Mouse (Mus musculus): ENCODE results near the gene Rad51b.

The Rad51b gene

DNA sequence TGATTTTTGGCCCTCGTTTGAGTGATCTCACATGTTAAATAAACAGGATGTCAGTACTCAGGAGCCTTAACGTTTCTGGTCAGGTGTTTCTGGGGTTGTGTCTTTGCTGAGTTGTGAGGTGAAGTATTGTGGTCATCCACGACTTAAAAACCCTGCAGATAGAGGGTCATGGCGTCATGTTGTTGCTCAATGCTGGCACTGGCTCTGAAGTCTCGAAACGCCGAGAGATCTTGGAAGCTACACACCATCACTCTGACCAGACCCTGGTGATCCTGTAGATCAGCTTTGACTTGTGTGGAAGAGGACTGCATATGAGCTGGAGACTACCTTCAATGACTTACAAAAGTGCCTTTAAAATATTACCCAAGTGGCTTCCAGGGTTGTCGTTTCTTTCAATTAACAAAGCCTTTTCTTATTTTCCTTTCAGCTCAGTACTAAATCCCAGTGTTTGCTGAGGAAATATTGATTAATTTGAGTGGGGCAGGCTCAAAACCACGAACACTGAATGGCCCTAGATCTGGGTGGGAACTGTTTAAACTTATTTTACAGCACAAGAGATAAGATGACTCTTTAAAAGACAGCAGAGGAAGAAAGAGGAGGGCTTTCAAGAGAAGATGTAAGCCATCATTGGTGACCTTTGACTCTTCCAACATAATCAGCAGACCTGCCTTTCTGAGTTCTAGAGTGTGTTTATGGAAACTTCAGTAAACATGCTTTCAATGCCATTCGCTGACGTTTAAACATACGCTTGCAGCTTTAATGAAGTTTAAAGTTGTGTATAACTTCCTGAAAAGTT, 144.3 kb downstream of the Rad51b start:
- no peak for DNase-seq

DNA sequence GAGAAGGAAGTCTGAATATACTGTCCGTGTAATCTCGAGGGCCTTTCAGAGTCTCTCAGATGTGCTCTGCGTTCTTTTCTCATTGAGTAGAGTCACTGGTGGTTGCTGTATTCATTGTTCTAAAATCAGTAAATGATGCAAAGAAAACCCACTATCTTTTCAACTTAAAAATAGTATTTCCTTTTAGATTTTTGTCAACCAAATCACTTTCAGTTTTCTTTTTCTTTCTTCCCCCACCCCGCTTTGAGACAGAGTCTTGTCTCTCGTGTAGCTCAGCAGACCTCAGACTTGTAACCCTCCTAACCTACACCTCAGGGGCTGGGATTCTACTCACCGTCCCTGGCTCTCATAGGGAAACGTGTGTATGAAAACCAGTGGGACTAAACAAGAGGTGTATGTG, 145.0 kb downstream of the Rad51b start:
- DNase-seq: peak in 1 of 2 experiments; percentile 25

DNA sequence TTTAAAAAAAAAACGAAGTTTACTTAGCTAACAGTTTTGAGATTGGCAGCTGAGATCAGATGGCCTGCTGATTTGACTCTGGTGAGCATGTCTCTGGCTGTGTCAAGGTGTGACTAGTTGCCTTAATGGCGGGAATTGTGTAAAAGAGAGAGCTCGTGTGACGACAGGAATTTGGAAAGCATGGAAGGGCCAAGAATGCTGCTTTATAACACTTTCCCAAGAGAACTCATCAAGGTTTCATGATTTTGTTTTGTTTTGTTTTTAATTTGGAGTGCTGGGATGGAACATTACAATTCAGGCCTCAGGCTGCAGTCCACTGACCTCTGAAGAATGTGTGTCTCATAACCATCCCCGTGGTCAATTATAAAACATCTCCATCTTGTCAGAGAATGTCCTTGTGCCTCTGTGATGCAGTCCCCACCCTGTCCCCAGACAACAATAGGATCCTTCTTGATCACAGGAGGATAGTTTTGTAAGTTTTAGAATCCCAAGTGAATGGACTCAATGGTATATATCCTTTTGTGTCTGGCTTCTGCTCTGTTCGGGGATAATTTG, 145.8 kb downstream of the Rad51b start:
- no peak for DNase-seq

DNA sequence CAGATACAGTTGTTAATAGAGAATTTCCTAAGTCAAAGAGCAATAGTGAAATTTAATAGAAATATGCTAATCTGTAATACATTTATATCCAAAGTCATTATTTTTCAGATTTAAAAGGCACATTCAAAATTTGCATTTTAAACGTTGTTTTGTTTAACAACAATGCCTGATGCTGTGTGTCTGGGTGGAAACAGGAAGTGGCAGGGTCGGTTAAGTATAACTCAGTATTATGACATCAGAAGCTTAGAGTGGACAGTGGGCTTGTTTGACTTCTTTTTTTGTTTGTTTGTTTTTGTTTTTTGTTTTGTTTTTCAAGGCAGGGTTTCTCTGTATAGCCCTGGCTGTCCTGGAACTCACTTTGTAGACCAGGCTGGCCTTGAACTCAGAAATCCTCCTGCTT, 147.6 kb downstream of the Rad51b start:
- DNase-seq: no peak

DNA sequence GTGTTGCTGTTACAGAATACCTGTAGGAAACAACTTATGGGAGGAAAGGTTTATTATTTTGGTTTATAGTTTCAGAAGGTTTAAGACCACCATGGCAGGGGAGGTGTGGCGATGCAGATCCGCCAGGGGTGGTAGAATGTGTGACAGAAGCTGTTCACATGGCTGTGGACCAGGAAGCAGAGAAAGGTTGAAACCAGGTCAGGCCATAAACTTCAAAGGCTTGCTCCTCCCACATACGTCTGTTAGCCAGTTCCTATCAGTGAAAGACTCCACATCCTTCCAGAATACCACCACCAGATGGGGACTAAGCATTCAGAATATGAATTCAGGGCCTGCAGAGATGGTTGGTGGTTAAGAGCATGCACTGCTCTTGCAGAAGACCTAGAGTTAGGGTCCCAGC, 150.0 kb downstream of the Rad51b start:
- no peak for DNase-seq

DNA sequence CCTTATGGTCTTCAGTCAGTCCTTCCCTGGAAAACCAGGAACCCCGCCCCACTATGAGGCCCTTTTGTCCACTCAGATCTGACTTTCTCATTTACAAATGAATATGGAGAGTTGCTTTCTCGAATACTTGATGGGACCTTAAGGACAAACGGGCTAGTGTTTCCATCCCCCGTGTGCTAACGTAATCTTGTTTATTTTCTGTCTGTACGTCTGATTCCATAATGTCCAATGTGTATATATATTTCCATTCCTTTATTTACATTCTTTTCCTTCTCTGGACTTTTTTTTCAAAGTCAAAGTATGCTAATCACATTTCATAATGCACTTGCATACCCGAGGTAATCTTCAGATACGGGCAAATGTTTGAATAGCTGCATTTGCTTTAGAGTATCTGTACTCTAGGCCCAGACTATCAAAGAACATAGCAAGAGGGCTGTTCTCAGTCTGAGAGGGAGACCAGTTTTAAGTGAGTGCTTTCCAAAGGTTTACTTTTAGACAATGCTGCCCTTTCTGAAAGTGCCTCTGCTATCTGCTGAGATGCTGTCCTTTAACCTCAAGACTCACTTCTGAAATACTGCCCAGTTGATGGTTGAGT, 152.8 kb downstream of the Rad51b start:
- no peak for DNase-seq

DNA sequence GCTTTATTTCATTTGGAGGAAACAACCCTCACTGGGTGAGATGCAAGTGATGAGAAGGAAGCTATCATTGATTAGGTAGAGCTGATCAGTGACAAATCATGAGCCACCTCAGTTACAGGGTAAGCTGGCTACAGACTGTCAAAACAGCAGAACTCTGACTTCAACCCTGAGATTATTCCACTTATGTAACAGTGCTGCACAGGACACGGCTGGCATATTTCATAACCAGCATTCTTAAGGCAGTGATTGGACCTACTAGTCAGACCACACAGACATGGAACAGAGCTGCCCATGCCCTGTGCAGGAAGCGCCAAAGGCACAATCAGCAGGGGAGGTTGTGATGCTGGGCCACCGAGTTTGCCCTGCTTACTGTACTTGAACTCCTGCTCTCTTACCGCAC, 155.8 kb downstream of the Rad51b start:
- no peak for DNase-seq

DNA sequence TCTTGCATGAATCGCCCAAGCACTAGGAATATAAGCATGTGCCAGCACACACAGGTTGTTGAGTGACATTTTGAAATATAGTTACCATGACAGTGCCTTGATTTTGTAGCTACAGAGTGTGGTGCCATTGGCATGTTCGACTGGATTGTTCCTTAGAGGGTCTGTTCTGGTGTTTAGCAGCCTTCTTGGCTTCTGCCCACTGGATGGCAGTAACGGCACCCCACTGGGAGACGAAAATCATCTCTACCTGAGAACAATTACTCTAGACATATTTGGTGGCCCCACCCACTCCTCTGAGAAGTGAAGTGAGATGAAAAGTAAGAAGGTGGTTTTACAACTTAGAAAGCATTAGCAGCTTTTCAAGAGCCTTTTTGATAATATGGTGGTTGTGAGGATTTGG, 156.9 kb downstream of the Rad51b start:
- DNase-seq: no peak

DNA sequence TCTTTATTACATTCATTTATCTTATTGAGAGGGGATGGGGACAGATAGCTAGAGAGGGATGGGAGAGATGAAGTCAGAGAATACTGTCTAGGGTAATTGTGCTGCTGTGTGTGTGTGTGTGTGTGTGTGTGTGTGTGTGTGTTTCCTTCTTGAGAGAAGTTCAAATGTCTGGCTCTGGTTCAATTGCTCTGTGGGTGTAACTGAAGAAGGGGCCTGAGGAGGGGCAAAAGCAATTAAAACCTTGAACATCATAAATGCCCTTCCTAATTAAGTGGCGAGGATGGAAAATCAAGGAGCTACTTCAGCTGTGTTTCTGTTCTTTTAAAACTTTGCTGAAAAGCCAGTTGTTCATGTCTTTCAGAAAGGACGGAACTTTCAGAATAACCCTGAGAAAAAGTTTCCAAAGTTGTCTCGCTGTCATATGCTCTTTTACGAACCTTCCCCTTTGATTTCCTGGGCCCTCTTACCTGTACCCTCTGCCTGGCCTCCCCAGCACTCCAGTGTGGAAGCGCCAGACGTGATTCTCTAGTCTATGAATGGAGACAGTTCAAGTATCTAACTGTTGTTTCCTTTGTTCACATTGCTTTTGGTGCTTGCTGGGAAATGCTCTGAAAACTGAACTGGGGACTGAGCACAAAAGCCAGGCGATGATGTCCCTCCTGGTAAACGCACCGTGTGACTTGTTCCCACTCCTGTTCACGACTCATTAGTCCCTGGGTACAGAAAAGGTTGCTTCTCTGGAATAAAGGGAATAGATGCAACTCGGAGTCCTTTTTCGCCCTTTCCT, 158.2 kb downstream of the Rad51b start:
- DNase-seq: no peak

DNA sequence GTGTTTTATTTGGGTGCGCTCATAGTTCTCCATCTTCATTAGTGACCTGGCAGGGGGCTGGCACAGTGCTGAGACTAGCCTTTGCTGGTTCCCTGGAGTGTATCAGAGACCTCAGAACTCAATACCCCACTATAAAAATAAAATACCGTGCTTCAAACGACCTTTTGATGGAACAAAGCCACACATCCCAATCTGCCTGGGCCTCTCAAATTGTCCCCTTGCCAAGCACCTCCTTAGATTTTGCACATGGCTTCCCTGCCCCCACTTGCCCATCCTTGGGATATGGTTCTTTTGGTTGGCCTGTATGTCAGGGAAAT, 158.7 kb downstream of the Rad51b start:
- DNase-seq: no peak

DNA sequence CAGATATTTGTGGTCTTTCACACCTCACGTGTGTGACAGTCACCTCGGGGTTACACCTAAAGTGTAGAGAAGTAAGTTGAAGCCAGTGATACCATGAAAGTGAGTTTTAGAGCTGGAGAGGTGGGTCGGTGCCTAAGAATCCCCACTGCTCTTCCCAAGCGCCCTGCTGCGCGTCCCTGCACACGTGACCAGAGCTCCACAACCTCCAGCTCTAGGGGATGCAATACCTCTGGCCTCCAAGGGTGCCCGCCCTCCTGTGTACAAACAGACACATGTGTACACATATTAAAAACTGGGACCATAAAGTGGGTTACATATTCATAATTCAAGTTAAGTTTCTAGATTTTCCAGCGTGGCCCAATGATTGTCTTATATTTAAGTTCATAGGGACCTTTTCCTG, 159.2 kb downstream of the Rad51b start:
- no peak for DNase-seq

DNA sequence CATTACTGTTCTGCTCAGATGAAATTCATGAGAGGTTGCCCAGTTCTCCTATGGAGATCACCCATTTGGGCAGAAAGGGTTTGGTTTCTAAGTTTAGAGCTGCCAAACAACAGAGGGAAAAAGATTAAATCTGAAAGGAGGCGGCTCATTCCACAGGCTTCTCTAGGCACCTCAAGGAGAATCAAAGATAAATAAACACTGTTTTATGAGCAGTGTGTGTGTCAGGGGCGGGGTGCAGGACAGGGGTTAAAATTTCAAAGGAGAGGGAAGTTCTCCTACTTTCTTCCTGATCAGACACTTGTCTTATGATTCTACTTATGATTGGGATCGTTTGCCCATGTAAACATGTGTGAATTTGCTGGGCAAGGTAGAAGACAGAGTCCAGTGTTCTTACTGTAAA, 166.3 kb downstream of the Rad51b start:
- no peak for DNase-seq

DNA sequence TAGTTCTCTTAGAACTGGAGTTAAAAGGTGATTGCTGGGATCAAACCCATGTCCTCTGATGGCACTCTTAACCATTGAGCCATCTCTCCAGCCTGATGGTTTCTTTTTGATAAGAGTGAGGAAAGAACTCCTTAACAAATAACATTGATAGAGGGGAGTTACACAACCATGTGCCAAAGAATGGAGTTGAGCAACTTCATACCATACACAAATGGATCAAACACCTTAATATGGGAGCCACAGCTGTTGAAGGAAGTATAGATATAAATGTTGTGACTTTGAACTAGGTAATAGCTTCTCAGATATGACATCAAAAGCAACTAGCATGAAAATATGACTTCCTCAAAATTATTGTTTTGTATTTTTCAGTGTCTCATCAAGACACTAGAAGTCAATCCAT, 173.0 kb downstream of the Rad51b start:
- DNase-seq: no peak

DNA sequence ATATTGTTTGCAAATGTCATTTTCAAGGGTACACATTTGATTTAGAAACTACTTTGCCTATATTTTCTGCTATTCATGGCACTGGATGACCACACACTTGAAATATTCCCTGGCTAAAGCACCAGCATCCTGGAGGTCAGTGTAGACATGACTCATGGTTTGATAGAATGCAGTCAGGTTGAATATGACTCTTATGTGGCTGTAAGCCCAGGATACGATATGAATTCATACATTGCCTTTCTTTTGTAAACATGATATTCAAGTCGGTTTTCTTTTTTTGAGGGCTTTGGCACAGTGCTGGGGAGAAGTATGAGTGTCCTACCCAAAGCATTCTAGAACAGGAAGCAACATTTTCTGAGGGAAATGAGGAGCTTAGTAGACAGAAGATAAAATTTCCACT, 174.8 kb downstream of the Rad51b start:
- no peak for DNase-seq

DNA sequence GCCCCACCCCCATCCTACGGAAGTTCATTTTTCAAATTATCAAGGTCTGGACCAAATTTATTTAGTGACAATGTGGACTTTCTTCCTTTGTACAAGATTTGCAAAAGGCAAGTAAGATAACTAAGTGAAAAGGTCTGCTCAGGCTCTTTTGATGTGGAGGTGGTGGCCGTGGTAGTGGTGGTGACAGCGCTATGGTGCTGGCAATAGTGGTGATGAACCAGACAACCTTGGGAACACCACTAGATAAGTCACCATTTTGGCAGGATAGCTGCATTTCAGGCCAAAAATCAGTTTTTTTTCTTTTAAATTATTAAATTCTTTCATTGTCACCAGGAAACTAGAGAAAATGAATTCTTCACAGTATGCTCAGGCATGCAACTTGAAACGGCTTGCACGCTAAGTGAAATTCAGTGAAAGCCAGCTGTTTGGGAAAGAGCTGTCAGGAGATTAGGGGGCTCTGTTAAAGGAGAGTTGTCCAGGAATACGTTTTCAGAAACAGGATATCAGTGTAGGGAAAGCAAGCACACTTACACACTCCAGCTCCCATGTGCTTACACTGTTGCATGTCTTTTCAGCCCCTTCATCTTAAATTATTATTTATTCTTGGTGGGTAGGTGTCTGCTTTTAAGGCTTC, 179.4 kb downstream of the Rad51b start:
- DNase-seq: no peak

DNA sequence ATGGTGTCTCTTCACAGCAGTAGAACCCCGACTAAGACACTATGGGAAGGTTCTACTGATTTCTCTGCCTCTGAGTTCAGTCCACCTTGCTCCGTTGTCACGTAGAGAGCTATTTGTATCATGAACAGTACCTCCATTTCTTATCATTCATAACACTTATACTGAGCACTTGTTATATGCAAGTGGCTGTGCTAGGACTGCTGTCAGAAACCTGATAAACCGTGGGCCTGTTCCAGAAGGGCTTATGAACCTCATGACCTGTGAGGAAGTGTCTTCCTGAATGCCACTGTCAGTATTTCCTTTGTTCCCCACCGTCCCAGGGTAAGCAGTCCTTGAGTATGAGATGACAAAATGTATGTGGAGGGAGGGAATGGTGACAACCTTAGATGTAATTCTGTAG, 181.7 kb downstream of the Rad51b start:
- DNase-seq: no peak

DNA sequence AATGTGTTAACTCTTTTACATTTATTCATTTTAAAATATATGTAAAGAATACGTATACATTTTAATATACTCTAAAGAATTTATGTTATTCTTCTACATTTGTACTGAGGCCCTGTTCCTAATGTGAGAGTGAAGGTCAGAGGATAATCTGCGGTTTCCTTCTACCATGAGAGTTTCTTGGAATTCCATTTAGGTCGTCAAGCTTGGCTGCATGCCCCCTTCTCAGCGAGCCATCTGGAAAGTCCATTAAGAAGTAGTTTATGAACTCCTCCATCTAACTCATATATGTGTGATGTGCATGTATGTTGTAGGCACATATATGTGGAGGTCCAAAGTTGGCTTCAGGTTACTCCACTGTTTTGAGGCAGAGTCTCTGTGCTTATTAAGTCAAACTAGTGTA, 188.4 kb downstream of the Rad51b start:
- no peak for DNase-seq

DNA sequence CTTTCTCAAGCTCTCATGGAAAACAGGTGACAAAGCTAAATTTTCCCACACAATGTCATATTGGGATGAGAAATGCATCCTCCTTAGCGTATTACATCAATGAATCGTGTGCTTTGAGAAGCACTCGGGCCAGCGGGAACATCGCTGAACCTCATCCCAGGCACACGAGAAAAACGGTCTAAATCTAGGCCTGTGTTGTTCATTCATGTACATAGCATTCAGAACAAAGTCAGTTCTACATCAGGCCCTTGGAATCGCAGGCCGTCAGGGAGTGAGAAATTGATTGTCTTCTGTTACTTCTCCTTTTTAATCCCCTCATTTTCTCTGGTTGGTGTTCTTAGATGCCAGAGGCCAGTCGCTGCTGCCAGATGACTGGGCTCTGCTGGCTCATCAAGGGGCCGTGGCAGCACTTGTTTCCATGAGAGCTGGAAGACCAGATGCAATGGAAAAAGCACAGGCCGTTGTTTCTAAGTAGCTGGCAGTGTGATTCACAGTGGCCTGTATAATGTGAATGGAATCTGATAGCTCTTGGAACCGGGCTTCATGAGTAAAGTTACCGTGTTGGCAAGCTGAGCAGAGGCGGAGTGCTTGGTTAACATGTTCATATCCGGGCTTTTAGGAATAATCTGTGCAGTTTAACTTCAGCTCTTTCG, 191.6 kb downstream of the Rad51b start:
- no peak for DNase-seq

DNA sequence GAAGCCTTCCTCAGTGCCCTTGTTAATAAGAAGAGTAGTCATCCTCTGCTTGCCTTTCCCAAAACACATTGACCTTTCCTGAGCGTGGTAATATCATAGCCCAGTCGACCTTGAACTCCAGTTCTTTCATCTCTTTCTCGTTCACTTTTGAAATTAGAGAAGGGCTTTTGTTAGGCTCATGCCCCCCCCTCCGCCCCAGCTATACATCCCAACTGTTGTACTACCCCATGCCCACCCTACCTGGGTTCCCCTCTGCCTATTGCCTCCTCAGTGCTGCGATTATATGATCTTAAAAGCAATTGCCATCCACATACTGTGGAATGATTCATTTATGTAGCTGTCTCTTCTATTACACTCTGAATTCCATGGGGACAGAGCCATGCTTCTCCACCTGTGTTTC, 193.5 kb downstream of the Rad51b start:
- no peak for DNase-seq

DNA sequence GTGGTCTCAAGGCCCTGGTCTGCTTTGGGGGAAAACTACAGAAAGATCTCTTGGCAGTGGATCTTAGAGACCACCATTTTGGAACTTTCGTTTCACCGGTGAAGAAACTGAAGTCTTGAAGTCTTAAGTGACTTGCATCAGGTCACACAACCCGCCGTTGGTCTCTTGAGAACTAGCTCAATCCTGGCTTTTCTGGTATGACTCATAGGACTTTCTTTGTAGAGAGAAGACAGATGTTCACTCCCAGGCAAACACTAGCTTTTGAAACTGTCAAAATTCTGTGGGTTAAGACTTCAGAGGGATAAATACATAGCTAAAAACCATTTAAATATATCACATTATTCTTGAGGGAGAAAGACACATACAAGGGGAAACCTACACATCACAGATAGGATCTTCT, 195.1 kb downstream of the Rad51b start:
- DNase-seq: no peak

DNA sequence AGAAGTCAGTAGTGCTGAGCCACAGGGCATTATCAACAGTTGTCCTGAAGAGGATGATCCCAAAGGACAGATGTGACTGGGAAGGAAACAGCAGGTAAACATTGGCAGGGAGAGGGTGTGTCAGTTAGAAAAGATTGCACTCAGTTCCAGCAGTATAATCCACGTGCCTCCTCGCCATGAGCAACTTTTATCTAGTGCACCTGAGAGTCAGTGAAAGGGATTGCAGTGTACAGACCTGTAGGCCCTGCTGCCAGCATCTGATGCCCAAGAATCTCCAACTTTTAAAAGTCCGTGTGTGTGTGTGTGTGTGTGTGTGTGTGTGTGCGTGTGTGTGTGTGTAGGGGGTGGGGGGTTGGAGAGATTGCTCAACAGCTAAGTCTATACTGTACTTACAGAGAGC, 195.5 kb downstream of the Rad51b start:
- DNase-seq: no peak

DNA sequence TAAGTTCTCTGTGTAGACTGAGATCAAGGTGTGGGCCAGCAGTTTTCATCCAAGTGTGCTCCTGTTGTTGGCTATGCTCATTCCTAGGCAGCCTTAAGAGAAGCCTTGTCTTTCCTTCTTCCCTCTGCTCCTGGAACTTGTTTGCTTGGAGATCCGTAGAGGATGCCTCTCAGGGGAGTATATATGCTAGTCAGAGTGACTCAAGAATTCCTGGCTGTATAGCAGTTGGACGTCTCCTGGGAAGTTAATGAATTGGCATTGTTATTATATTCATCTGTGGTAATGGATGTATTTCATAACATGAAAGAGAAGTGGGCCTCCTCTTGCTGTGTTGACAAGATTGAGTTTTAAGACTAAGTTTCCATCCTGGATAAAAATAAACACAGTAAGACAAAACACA, 196.4 kb downstream of the Rad51b start:
- no peak for DNase-seq

DNA sequence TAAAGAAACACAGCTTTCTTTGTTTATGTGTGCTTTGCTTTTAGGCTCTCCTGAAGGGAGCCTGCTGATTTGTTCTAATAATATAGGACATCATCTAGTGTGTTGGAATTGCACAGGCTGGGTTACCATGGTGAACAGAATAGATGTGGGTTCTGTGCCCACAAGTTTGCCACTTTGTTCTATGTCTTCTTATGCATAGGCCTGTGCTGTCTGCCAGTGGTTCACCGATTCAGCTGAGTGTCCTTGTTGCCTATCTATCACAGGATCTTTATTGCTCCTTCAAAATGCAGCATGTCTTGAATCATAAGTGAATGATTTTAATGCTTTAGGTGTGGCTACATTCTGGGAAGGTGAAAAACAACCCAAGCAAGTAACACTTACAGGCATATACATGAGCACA, 201.2 kb downstream of the Rad51b start:
- DNase-seq: no peak
